In genomic region chr16:94349588-94350286, GRCm38 (mm10) we compare ENCODE assay signal across 12 mouse cellular contexts. TPM values are rescaled to one million over a fixed set of nuclear protein-coding genes. Genes with fewer than 3 reads are reported as not detected.
DNase-seq lines count a peak whose midpoint lies in the region; ATAC-seq lines count a peak whose summit lies in the region.
"Had no signal": no experiment of that assay in that cellular context is flagged by ENCODE, and none has a peak within 500 bp of the region (broad histone marks: within the 10 kb centered on the region; RNA-seq: fewer than 3 reads in every experiment).

No protein-coding gene starts in this region.

- H3K27me3 ChIP-seq in forebrain, embryonic 16.5 days (replicated peaks; ENCODE audit: control insufficient read depth, insufficient read depth, low read length) = no peaks in the 10 kb centered on the region
- no peaks in the 10 kb centered on the region for H3K27me3 ChIP-seq in forebrain, embryonic 15.5 days
- H3K27me3 ChIP-seq in embryonic facial prominence, embryonic 14.5 days (replicated peaks; ENCODE audit: control insufficient read depth, insufficient read depth, low read length) = no peaks in the 10 kb centered on the region
- H3K27me3 ChIP-seq: limb, embryonic 12.5 days; lung, embryonic 15.5 days; midbrain, embryonic 13.5 days had no signal

- no peaks in the 10 kb centered on the region for H3K36me3 ChIP-seq in forebrain, embryonic 16.5 days (ENCODE audit: control insufficient read depth, insufficient read depth)
- no peaks in the 10 kb centered on the region for H3K36me3 ChIP-seq in forebrain, embryonic 15.5 days
- no peaks in the 10 kb centered on the region for H3K36me3 ChIP-seq in embryonic facial prominence, embryonic 14.5 days (ENCODE audit: control insufficient read depth, insufficient read depth, low read length)
- H3K36me3 ChIP-seq: limb, embryonic 12.5 days; lung, embryonic 15.5 days; midbrain, embryonic 13.5 days had no signal

- DNase-seq in layer of hippocampus, adult 11-12 months (ENCODE audit: low spot score) = peak; percentile 28
- DNase-seq in layer of hippocampus, postnatal 36 days = no peak
- peak; percentile 32 for DNase-seq in 416B (ENCODE audit: low read depth)
- DNase-seq in embryonic facial prominence, embryonic 14.5 days (ENCODE audit: low spot score) = peak; percentile 33
- DNase-seq in adrenal gland, postnatal 14 days = no peak
- DNase-seq: gastrocnemius, postnatal 36 days had no signal

- no peak overlapping the region for H3K9ac ChIP-seq in forebrain, embryonic 16.5 days (replicated peaks; ENCODE audit: low read depth, low read length)
- no peak overlapping the region for H3K9ac ChIP-seq in forebrain, embryonic 15.5 days (replicated peaks)
- H3K9ac ChIP-seq in embryonic facial prominence, embryonic 14.5 days (ENCODE audit: low read depth, low read length) = no peak overlapping the region
- H3K9ac ChIP-seq: limb, embryonic 12.5 days; lung, embryonic 15.5 days; midbrain, embryonic 13.5 days had no signal

- ATAC-seq in forebrain, embryonic 16.5 days = peak; percentile 43; the same call in 1 of the 2 replicates
- ATAC-seq in forebrain, embryonic 15.5 days (replicated peaks) = no peak
- ATAC-seq in embryonic facial prominence, embryonic 14.5 days (ENCODE audit: low read depth) = 0 out of 2 replicates have a peak, but pooled peaks have one; percentile 50
- no peak for ATAC-seq in inflammation-experienced regulatory T-cells, adult 6 months
- ATAC-seq: midbrain, embryonic 13.5 days had no signal

- no peak overlapping the region for H3K4me3 ChIP-seq in forebrain, embryonic 16.5 days (replicated peaks; ENCODE audit: low read length)
- no peak overlapping the region for H3K4me3 ChIP-seq in forebrain, embryonic 15.5 days
- H3K4me3 ChIP-seq in embryonic facial prominence, embryonic 14.5 days (ENCODE audit: low read depth, low read length) = no peak overlapping the region
- H3K4me3 ChIP-seq: limb, embryonic 12.5 days; lung, embryonic 15.5 days; midbrain, embryonic 13.5 days had no signal

- no peak overlapping the region for H3K27ac ChIP-seq in forebrain, embryonic 16.5 days (ENCODE audit: low read length)
- no peak overlapping the region for H3K27ac ChIP-seq in forebrain, embryonic 15.5 days (replicated peaks)
- 0 out of 2 replicates have a peak overlapping the region, but pooled peaks have one; percentile 29 for H3K27ac ChIP-seq in embryonic facial prominence, embryonic 14.5 days (replicated peaks; ENCODE audit: low read depth, low read length)
- H3K27ac ChIP-seq: limb, embryonic 12.5 days; lung, embryonic 15.5 days; midbrain, embryonic 13.5 days had no signal

- H3K9me3 ChIP-seq in forebrain, embryonic 16.5 days (ENCODE audit: control insufficient read depth, low read length) = no peaks in the 10 kb centered on the region
- no peaks in the 10 kb centered on the region for H3K9me3 ChIP-seq in forebrain, embryonic 15.5 days
- H3K9me3 ChIP-seq in embryonic facial prominence, embryonic 14.5 days (ENCODE audit: control insufficient read depth, low read length) = no peaks in the 10 kb centered on the region
- H3K9me3 ChIP-seq: limb, embryonic 12.5 days; lung, embryonic 15.5 days; midbrain, embryonic 13.5 days had no signal

- no peak overlapping the region for H3K4me2 ChIP-seq in forebrain, embryonic 16.5 days (ENCODE audit: low read length)
- H3K4me2 ChIP-seq in forebrain, embryonic 15.5 days (replicated peaks) = no peak overlapping the region
- H3K4me2 ChIP-seq in embryonic facial prominence, embryonic 14.5 days (ENCODE audit: low read depth, low read length) = no peak overlapping the region
- H3K4me2 ChIP-seq: limb, embryonic 12.5 days; lung, embryonic 15.5 days; midbrain, embryonic 13.5 days had no signal

- whole genome bisulfite sequencing in forebrain, embryonic 16.5 days = 50% methylated on average over 11 of the region's 11 CpGs
- WGBS in forebrain, embryonic 15.5 days = 56% methylated on average over 11 of the region's 11 CpGs
- 57% methylated on average over 11 of the region's 11 CpGs for WGBS in embryonic facial prominence, embryonic 14.5 days

- H3K4me1 ChIP-seq in forebrain, embryonic 16.5 days (replicated peaks; ENCODE audit: control insufficient read depth, insufficient read depth, low read length) = no peaks in the 10 kb centered on the region; the same call in 1 of the 2 replicates
- peaks cover 8% of the 10 kb centered on the region for H3K4me1 ChIP-seq in forebrain, embryonic 15.5 days
- H3K4me1 ChIP-seq in embryonic facial prominence, embryonic 14.5 days (ENCODE audit: control insufficient read depth, insufficient read depth, low read length) = peaks cover 3% of the 10 kb centered on the region; the same call in 1 of the 2 replicates
- H3K4me1 ChIP-seq: lung, embryonic 15.5 days had no signal

RNA-seq across cellular contexts. Expression of gene Ttc3, which starts 20.7 kb away (rescaled TPM):
- polyA plus RNA-seq in forebrain, embryonic 16.5 days (2015; fragmentation: Nextera tagmentation; extraction: Ambion mirVana) = 831 and 875 TPM in 2 replicates
- polyA plus RNA-seq in forebrain, embryonic 15.5 days (2015; fragmentation: Nextera tagmentation; extraction: Ambion mirVana) = 783 and 832 TPM in 2 replicates
- total RNA-seq in layer of hippocampus, postnatal 36 days (2021) = 100 to 1,000 TPM; 806 to 836 TPM
- 270 and 324 TPM in 2 replicates for polyA plus RNA-seq in embryonic facial prominence, embryonic 14.5 days (2014; fragmentation: Nextera tagmentation; extraction: Ambion mirVana)
- polyA plus RNA-seq in inflammation-experienced regulatory T-cells, adult 6 months (2017; shearing (Covaris generic)) = 100 to 1,000 TPM in 1 of 3 experiments, 10 to 100 TPM in 2; 30.0 to 103 (median 89.3) TPM
- total RNA-seq in adrenal gland, postnatal 14 days (2021) = 89.9 and 90.5 TPM in 2 replicates

RNA-seq across cellular contexts. Expression of gene Ripply3, which starts 21.5 kb away (rescaled TPM):
- polyA plus RNA-seq in forebrain, embryonic 16.5 days (2015; fragmentation: Nextera tagmentation; extraction: Ambion mirVana) = 0.99 and 1.1 TPM in 2 replicates
- polyA plus RNA-seq in forebrain, embryonic 15.5 days (2015; fragmentation: Nextera tagmentation; extraction: Ambion mirVana) = 0.91 and 1.3 TPM in 2 replicates
- not detected for total RNA-seq in layer of hippocampus, postnatal 36 days (2021)
- 4.9 and 6.9 TPM in 2 replicates for polyA plus RNA-seq in embryonic facial prominence, embryonic 14.5 days (2014; fragmentation: Nextera tagmentation; extraction: Ambion mirVana)
- under 1 TPM; 0.39 to 0.81 (median 0.77) TPM for polyA plus RNA-seq in inflammation-experienced regulatory T-cells, adult 6 months (2017; shearing (Covaris generic))
- total RNA-seq in adrenal gland, postnatal 14 days (2021) = 4.4 and 5.0 TPM in 2 replicates

RNA-seq across cellular contexts. Expression of gene Pigp, which starts 21.9 kb away (rescaled TPM):
- 117 and 120 TPM in 2 replicates for polyA plus RNA-seq in forebrain, embryonic 16.5 days (2015; fragmentation: Nextera tagmentation; extraction: Ambion mirVana)
- polyA plus RNA-seq in forebrain, embryonic 15.5 days (2015; fragmentation: Nextera tagmentation; extraction: Ambion mirVana) = 113 and 121 TPM in 2 replicates
- 10 to 100 TPM; 32.3 to 39.3 TPM for total RNA-seq in layer of hippocampus, postnatal 36 days (2021)
- polyA plus RNA-seq in embryonic facial prominence, embryonic 14.5 days (2014; fragmentation: Nextera tagmentation; extraction: Ambion mirVana) = 125 and 131 TPM in 2 replicates
- 10 to 100 TPM; 47.3 to 96.8 (median 94.1) TPM for polyA plus RNA-seq in inflammation-experienced regulatory T-cells, adult 6 months (2017; shearing (Covaris generic))
- total RNA-seq in adrenal gland, postnatal 14 days (2021) = 56.7 and 60.1 TPM in 2 replicates

RNA-seq across cellular contexts. Expression of gene Hlcs, which starts 36.4 kb away (rescaled TPM):
- polyA plus RNA-seq in forebrain, embryonic 16.5 days (2015; fragmentation: Nextera tagmentation; extraction: Ambion mirVana) = 6.6 and 8.0 TPM in 2 replicates
- polyA plus RNA-seq in forebrain, embryonic 15.5 days (2015; fragmentation: Nextera tagmentation; extraction: Ambion mirVana) = 7.7 and 8.7 TPM in 2 replicates
- total RNA-seq in layer of hippocampus, postnatal 36 days (2021) = 10 to 100 TPM; 12.8 to 13.0 TPM
- 6.8 and 8.2 TPM in 2 replicates for polyA plus RNA-seq in embryonic facial prominence, embryonic 14.5 days (2014; fragmentation: Nextera tagmentation; extraction: Ambion mirVana)
- polyA plus RNA-seq in inflammation-experienced regulatory T-cells, adult 6 months (2017; shearing (Covaris generic)) = 1 to 10 TPM; 4.3 to 9.7 (median 9.1) TPM
- total RNA-seq in adrenal gland, postnatal 14 days (2021) = 11.6 and 12.8 TPM in 2 replicates

Comparison
In these comparisons a context has a peak if more than half of its experiments do, and no peak if none do; other contexts are left out.
1. ATAC-seq: peak in forebrain, embryonic 16.5 days (single experiment) and embryonic facial prominence, embryonic 14.5 days (single experiment); none in forebrain, embryonic 15.5 days (single experiment) and inflammation-experienced regulatory T-cells, adult 6 months (single experiment).
2. DNase-seq: peak in layer of hippocampus, adult 11-12 months (single experiment), 416B (single experiment) and embryonic facial prominence, embryonic 14.5 days (single experiment); none in layer of hippocampus, postnatal 36 days (0 of 2) and adrenal gland, postnatal 14 days (single experiment).